Mouse (Mus musculus): Measurements from ENCODE around the gene Olfr520. TPM values are rescaled to one million over a fixed set of nuclear protein-coding genes. Genes with fewer than 3 reads are reported as not detected.
"Not testable (repeated sequence)": the region's sequence is repeated elsewhere in the genome, so short reads cannot be mapped to it uniquely, and the experiment has no call there.

Olfr520 gene
- not detected in 3 replicates for total RNA-seq (2017)

- no peak for ATAC-seq (replicated peaks; ENCODE audit: insufficient number of reproducible peaks, low FRiP score, low TSS enrichment, poor library complexity, severe bottlenecking)
These were observed at the start of gene Olfr520 for GRCm38 (mm10) chr7:99729973-99730372. Olfr520 (plus strand) TSS chr7:99730273.

DNA sequence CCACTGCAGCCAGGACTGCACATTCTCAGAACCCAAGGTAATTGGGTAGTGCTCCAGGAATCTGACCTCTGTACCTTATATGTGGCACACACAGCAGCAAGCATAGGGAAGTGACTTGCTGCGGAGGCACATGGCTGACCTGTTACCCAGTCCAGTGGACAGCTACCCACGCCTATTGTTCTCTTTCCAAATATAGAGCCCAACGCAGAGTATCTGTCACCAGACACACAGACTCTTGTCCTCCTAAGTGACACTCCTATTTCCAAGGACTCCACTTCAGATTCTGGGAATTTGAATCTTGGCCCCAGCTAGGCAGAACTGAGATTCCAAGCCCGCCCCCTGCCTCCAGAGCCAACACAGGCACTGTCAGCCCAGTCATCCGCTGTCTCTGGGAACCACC, 49.3 kb upstream of the Olfr520 start:
- no peak for ATAC-seq (replicated peaks; ENCODE audit: insufficient number of reproducible peaks, low FRiP score, low TSS enrichment, poor library complexity, severe bottlenecking)

- ATAC-seq (replicated peaks; ENCODE audit: insufficient number of reproducible peaks, low FRiP score, low TSS enrichment, poor library complexity, severe bottlenecking): no peak
These were observed 46.0 kb upstream of the Olfr520 start for GRCm38 (mm10) chr7:99684086-99684485.

- no peak for ATAC-seq (replicated peaks; ENCODE audit: insufficient number of reproducible peaks, low FRiP score, low TSS enrichment, poor library complexity, severe bottlenecking)
These were observed 39.3 kb upstream of the Olfr520 start for GRCm38 (mm10) chr7:99690819-99691218.

- no peak for ATAC-seq (replicated peaks; ENCODE audit: insufficient number of reproducible peaks, low FRiP score, low TSS enrichment, poor library complexity, severe bottlenecking)
These were observed 37.7 kb upstream of the Olfr520 start for GRCm38 (mm10) chr7:99692396-99692795.

DNA sequence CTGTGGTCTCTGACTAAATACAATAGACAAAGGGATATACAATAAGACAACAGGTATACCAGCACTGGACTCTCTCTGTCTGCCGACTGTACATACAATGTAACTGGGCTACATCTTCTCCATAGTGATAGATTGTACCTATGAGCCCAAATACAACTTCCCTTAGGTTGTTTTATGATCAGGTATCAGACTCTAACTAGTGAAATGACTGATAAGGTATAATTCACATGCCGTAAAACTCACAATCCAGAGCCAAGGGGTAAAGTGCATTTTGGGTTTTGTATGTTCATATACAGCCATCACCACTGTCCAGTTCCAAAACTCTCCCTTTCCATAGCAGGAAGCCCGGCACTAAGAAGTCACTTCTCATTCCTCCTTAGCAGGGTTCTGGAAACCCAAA, 36.7 kb upstream of the Olfr520 start:
- ATAC-seq (replicated peaks; ENCODE audit: insufficient number of reproducible peaks, low FRiP score, low TSS enrichment, poor library complexity, severe bottlenecking): no peak

DNA sequence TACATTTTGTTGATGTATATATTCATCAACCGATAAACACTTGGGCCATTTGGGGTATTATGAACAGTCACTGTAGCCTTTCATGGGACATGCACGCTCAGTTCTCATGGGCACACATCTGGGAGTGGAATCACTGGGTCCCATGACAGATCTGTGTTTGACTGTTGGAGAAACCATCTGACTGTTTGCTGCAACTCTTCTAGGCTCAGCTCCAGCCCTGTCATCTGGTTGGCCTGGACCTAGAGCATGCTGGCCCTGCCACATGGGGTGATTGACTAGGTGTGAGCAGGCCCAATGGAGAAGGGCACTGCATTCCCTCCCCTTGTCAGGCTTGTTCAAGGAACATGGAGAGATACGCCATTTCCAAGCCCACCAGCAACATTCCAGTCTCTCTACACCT, 36.1 kb upstream of the Olfr520 start:
- ATAC-seq (replicated peaks; ENCODE audit: insufficient number of reproducible peaks, low FRiP score, low TSS enrichment, poor library complexity, severe bottlenecking): no peak

DNA sequence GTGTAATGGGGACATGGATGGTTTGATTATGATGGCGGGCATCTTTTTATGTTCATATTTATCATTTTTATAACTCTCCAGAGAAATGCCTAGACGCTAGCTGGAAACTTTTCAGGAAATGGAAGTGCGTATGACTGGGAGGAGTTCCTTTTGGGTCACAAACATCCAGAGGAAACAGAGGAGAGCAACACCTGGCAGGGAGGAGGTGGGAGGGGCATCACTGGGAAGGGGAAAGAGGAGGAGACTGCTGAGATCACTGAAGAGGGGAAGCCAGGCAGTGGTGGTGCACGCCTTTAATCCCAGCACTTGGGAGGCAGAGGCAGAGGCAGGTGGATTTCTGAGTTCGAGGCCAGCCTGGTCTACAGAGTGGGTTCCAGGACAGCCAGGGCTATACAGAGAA, 35.6 kb upstream of the Olfr520 start:
- not testable (repeated sequence) for ATAC-seq (replicated peaks; ENCODE audit: insufficient number of reproducible peaks, low FRiP score, low TSS enrichment, poor library complexity, severe bottlenecking)

DNA sequence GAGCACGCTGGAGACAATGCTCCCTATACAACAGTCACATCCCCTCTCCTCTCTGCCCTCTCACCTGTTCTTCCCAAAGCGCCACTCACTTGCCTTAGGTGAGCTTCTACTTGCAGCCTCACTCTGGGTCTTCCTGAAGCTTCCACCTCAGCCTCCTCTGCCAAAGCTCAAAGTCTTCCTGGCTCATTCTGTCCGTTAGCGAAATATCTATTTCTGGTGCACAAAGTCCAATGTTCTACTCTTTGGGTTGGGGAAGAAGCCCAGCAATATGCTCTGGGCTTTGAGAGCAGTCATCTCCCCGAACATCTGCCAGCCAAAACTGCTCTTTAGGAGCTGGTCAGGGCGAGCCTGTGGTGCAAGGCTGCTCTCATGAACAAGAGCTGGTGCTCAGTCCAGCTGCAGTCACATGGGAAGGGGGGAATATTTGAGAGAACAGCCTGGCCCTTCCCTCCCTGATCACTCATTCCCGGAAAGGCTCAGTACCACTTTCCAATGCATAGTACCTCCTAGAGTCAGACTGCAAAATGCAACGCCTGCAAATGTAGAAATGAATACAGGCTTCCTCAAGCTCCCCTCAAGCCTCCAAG, 34.5 kb upstream of the Olfr520 start:
- no peak for ATAC-seq (replicated peaks; ENCODE audit: insufficient number of reproducible peaks, low FRiP score, low TSS enrichment, poor library complexity, severe bottlenecking)

DNA sequence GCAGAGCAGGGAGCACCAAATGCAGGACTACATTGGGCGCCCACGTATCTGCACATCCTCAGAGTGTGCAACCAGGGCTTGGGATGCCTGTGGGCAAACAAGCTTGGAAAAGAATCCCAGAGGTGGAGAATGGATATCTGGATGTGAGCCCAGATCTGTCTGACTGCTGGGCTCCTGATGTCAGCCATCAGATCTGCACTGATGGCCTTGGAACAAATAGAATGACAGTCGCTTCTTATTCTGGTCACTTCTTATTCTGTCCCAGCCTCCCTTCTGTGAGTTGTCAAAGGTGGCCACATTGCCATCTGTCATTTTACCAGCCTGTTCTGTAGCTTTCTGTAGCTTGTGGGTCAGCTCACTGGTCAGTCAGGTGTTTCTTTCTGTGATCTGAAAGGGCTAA, 31.5 kb upstream of the Olfr520 start:
- no peak for ATAC-seq (replicated peaks; ENCODE audit: insufficient number of reproducible peaks, low FRiP score, low TSS enrichment, poor library complexity, severe bottlenecking)

DNA sequence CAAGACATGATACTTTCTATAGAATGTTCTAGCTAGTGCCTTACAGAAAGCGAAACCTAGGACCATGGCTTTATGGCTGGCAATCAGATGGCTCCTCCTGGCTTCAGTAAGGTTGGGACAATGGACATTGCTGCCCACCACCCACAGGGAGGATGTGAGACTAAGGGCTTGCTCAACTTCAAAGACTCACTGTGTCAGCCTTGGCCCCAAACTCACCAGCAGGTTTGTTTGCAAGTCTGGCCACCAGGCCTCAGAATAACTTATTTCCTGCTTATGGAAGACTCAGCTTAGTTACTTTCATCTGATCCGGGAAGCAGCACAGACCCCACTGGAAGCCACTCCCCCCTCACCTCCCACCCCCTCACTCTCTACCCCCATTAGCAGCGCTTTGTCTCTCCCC, 31.0 kb upstream of the Olfr520 start:
- ATAC-seq (replicated peaks; ENCODE audit: insufficient number of reproducible peaks, low FRiP score, low TSS enrichment, poor library complexity, severe bottlenecking): no peak

- no peak for ATAC-seq (replicated peaks; ENCODE audit: insufficient number of reproducible peaks, low FRiP score, low TSS enrichment, poor library complexity, severe bottlenecking)
These were observed 30.3 kb upstream of the Olfr520 start for GRCm38 (mm10) chr7:99699709-99700151.

DNA sequence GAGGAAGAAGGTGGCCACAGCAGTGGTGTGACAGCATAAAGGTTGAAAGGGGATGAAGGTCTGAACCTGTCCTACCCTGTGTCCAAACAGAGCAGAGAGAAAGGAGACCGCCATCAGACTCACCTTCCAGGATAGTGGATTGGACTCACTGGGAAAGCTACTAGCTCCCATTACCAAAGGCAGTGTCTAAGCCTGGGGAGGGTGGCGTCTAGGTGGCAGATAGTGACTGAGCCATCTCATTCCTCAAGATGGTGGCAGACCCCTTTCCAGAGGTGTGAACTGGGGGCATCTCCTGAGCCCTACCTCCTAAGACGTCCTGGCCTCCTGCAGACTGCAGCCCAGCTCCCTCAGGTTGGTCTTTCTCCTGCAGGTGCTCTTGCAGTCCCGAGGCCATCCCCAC, 29.4 kb upstream of the Olfr520 start:
- ATAC-seq (replicated peaks; ENCODE audit: insufficient number of reproducible peaks, low FRiP score, low TSS enrichment, poor library complexity, severe bottlenecking): no peak

- no peak for ATAC-seq (replicated peaks; ENCODE audit: insufficient number of reproducible peaks, low FRiP score, low TSS enrichment, poor library complexity, severe bottlenecking)
These were observed 27.9 kb upstream of the Olfr520 start for GRCm38 (mm10) chr7:99702201-99702600.

GRCm38 (mm10) chr7:99704736-99705519, 25.1 kb upstream of the Olfr520 start:
- ATAC-seq (replicated peaks; ENCODE audit: insufficient number of reproducible peaks, low FRiP score, low TSS enrichment, poor library complexity, severe bottlenecking): no peak

DNA sequence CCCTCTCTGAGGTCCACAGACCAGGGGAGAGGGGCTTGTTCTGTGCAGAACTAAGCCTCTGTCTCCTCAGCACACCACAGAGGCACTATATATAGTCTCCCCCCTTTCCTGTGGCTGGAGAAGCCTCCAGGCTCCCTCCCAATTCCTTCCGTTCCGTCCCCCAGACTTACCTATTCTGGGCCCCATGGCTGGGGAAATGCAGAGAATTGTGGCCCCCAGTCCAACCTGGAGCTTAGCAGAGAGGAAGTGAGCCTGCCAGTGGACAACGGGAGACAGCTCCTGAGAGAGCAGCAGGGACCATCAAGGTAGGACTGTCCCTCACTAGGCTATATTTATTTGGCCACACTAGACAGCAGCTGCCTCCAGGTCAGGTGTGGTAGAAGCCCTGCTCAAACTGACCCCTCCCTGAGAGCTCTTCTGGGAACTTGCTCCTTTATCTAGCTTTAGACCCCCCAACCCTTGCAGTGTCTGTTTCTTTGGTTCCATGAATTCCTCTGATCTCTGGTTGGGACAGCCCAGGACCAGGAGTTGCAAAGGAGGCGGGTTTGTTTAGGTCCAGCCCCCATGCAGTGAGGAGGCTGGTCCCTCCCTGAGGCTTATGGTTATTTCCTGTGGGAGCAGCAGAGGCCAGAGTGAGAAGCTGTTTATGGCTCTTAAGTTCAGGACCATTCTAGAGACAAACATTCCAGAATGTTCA, 23.6 kb upstream of the Olfr520 start:
- no peak for ATAC-seq (replicated peaks; ENCODE audit: insufficient number of reproducible peaks, low FRiP score, low TSS enrichment, poor library complexity, severe bottlenecking)

GRCm38 (mm10) chr7:99707038-99707595, 23.0 kb upstream of the Olfr520 start:
- no peak for ATAC-seq (replicated peaks; ENCODE audit: insufficient number of reproducible peaks, low FRiP score, low TSS enrichment, poor library complexity, severe bottlenecking)

- no peak for ATAC-seq (replicated peaks; ENCODE audit: insufficient number of reproducible peaks, low FRiP score, low TSS enrichment, poor library complexity, severe bottlenecking)
These were observed 22.4 kb upstream of the Olfr520 start for GRCm38 (mm10) chr7:99707671-99708070.

DNA sequence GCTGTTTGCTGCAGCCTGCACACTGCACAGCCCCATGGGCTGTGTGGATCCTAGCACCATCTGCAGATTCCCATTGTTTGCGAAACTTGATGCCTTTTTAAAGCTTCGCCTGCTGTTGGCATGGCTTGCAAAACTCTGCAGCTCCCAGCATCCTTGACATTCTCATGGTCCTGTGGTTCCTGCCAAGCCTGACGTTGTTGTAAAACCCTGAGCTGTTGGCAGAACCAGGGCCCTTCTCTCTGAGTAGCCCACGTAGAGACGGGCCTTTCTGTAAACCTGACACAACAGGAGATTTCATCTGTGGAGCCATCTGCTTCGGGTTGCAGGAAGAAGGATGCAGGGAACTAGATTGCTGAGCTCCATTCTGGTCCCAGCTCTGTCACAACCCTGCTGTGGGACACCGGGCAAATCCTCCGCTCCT, 21.8 kb upstream of the Olfr520 start:
- no peak for ATAC-seq (replicated peaks; ENCODE audit: insufficient number of reproducible peaks, low FRiP score, low TSS enrichment, poor library complexity, severe bottlenecking)

Measured in monocyte, adult 5-6 weeks (primary cell).